Mouse (Mus musculus) liver, embryonic 13.5 days (tissue): ENCODE data around the gene Arcn1. TPM values are rescaled to one million over a fixed set of nuclear protein-coding genes. Genes with fewer than 3 reads are reported as not detected.

ENCODE experiments used
- ATAC-seq: fragments of 200-750 bp; cut with Nextera tagmentation; 2 replicates; pipeline ENCODE4 v1.8.0; 2017; ENCODE audit warnings: low read depth, mild to moderate bottlenecking, moderate number of reproducible peaks, moderate library complexity
- DNase-seq: peaks from one replicate; pipeline ENCODE4 v3.0.0; 2022
- H3K27ac ChIP-seq: fragments of 300-500 bp; sonication (generic); 2 replicates; pipeline ENCODE4 v1.5.1; 2015; ENCODE audit warnings: moderate library complexity, mild to moderate bottlenecking, inconsistent platforms
- H3K27me3 ChIP-seq: fragments of 300-500 bp; sonication (generic); 2 replicates; pipeline ENCODE4 v1.6.1; 2015; ENCODE audit warnings: mild to moderate bottlenecking, inconsistent platforms
- H3K36me3 ChIP-seq: fragments of 300-500 bp; sonication (generic); 2 replicates; pipeline ENCODE4 v1.6.1; 2015; ENCODE audit warnings: mild to moderate bottlenecking, inconsistent platforms
- H3K4me1 ChIP-seq: fragments of 300-500 bp; sonication (generic); replicated peaks from 2 replicates; pipeline ENCODE4 v1.6.1; 2015; ENCODE audit warnings: inconsistent platforms
- H3K4me2 ChIP-seq: fragments of 300-500 bp; sonication (generic); 2 replicates; pipeline ENCODE4 v1.6.1; 2015; ENCODE audit warnings: inconsistent platforms, mild to moderate bottlenecking, moderate library complexity
- H3K4me3 ChIP-seq: fragments of 300-500 bp; sonication (generic); replicated peaks from 2 replicates; pipeline ENCODE4 v1.5.1; 2015; ENCODE audit warnings: mild to moderate bottlenecking, inconsistent platforms
- H3K9ac ChIP-seq: fragments of 300-500 bp; sonication (generic); 2 replicates; pipeline ENCODE4 v1.6.1; 2015; ENCODE audit warnings: mild to moderate bottlenecking, inconsistent platforms
- H3K9me3 ChIP-seq: fragments of 300-500 bp; sonication (generic); replicated peaks from 2 replicates; pipeline ENCODE4 v1.6.1; 2016; ENCODE audit warnings: inconsistent platforms
- WGBS: fragments of 180-500 bp; shearing (Covaris S2); methylation state at CpG from one replicate; pipeline ENCODE4 v1.1.7; 2015; ENCODE audit not compliant: insufficient replicate concordance; 5-methylcytosine and 5-hydroxymethylcytosine counted together
- polyA plus RNA-seq: library from polyadenylated mRNA; unstranded; fragments of >200 nt; fragmentation: Nextera tagmentation; extraction: Ambion mirVana; gene quantifications from 2 replicates; pipeline ENCODE4 v1.2.1, GENCODE M21; 2015

Gene Arcn1
- polyA plus RNA-seq, 1 experiment from 2014 or later, result 87.3 TPM

GRCm38 (mm10) chr9:44718937-44719631, 48.6 kb downstream of the Arcn1 start:
- Histone ChIP-seq H3K36me3 (peaks cover 8% of the 10 kb centered on the region; the same call in 1 of the 2 replicates), H3K9ac (no peak overlapping the region), H3K4me2 (no peak overlapping the region), H3K27me3 (peaks cover 14% of the 10 kb centered on the region), H3K4me1 (peaks cover 53% of the 10 kb centered on the region), H3K27ac (no peak overlapping the region), H3K4me3 (no peak overlapping the region), H3K9me3 (no peaks in the 10 kb centered on the region)
- DNase-seq (no peak), ATAC-seq (no peak)
- WGBS, result 62% methylated on average over 12 of the region's 12 CpGs

- ATAC-seq, result no peak
- Histone ChIP-seq H3K36me3 (peaks cover 8% of the 10 kb centered on the region; the same call in 1 of the 2 replicates), H3K4me1 (peaks cover 56% of the 10 kb centered on the region), H3K9me3 (no peaks in the 10 kb centered on the region), H3K27me3 (peaks cover 14% of the 10 kb centered on the region), H3K9ac (no peak overlapping the region), H3K4me3 (no peak overlapping the region), H3K27ac (no peak overlapping the region), H3K4me2 (no peak overlapping the region)
- 71% methylated on average over 10 of the region's 10 CpGs for WGBS
- no peak for DNase-seq
Observed at GRCm38 (mm10) chr9:44717822-44718242, 49.8 kb downstream of the Arcn1 start.

GRCm38 (mm10) chr9:44716997-44717821, 50.4 kb downstream of the Arcn1 start:
- Histone ChIP-seq H3K27ac (no peak overlapping the region), H3K4me2 (no peak overlapping the region), H3K4me3 (no peak overlapping the region), H3K27me3 (peaks cover 14% of the 10 kb centered on the region), H3K9me3 (no peaks in the 10 kb centered on the region), H3K9ac (no peak overlapping the region), H3K4me1 (peaks cover 62% of the 10 kb centered on the region), H3K36me3 (peaks cover 8% of the 10 kb centered on the region; the same call in 1 of the 2 replicates)
- DNase-seq (no peak), ATAC-seq (no peak)
- WGBS, result 43% methylated on average over 6 of the region's 6 CpGs

- H3K27ac ChIP-seq, result no peak overlapping the region
- H3K9me3 ChIP-seq, result no peaks in the 10 kb centered on the region
- peaks cover 8% of the 10 kb centered on the region; the same call in 1 of the 2 replicates for H3K36me3 ChIP-seq
- WGBS, result 87% methylated on average over 29 of the region's 29 CpGs
- peaks cover 49% of the 10 kb centered on the region for H3K4me1 ChIP-seq
- 0 out of 2 replicates have a peak, but pooled peaks cover 3% of the 10 kb centered on the region for H3K27me3 ChIP-seq
- H3K4me2 ChIP-seq, result no peak overlapping the region
- DNase-seq (no peak), ATAC-seq (no peak)
- no peak overlapping the region for H3K9ac ChIP-seq
- no peak overlapping the region for H3K4me3 ChIP-seq
Observed at GRCm38 (mm10) chr9:44715705-44716362, 51.8 kb downstream of the Arcn1 start.

- peaks cover 42% of the 10 kb centered on the region for H3K4me1 ChIP-seq
- H3K9me3 ChIP-seq, result no peaks in the 10 kb centered on the region
- H3K36me3 ChIP-seq, result peaks cover 8% of the 10 kb centered on the region; the same call in 1 of the 2 replicates
- H3K4me2 ChIP-seq, result no peak overlapping the region
- 84% methylated on average over 17 of the region's 17 CpGs for WGBS
- DNase-seq (no peak), ATAC-seq (no peak)
- no peak overlapping the region for H3K4me3 ChIP-seq
- no peak overlapping the region for H3K9ac ChIP-seq
- H3K27me3 ChIP-seq, result 0 out of 2 replicates have a peak, but pooled peaks cover 3% of the 10 kb centered on the region
- H3K27ac ChIP-seq, result no peak overlapping the region
Observed at GRCm38 (mm10) chr9:44715109-44715508, 52.5 kb downstream of the Arcn1 start.

GRCm38 (mm10) chr9:44713574-44713973, 54.1 kb downstream of the Arcn1 start:
- no peak for ATAC-seq
- 45% methylated on average over 2 of the region's 2 CpGs for WGBS
- H3K9ac ChIP-seq, result no peak overlapping the region

GRCm38 (mm10) chr9:44713080-44713479, 54.6 kb downstream of the Arcn1 start:
- Histone ChIP-seq H3K36me3 (peaks cover 8% of the 10 kb centered on the region; the same call in 1 of the 2 replicates), H3K4me3 (no peak overlapping the region), H3K4me2 (no peak overlapping the region), H3K9me3 (no peaks in the 10 kb centered on the region), H3K4me1 (peaks cover 37% of the 10 kb centered on the region), H3K27me3 (peaks cover 7% of the 10 kb centered on the region; the same call in 1 of the 2 replicates), H3K27ac (no peak overlapping the region), H3K9ac (no peak overlapping the region)
- ATAC-seq (0 out of 2 replicates have a peak, but pooled peaks have one; percentile 30), DNase-seq (no peak)
- 52% methylated on average over 6 of the region's 6 CpGs for WGBS

More at GRCm38 (mm10) chr9:44713574-44713973, 54.1 kb downstream of the Arcn1 start:
- Histone ChIP-seq H3K4me3 (no peak overlapping the region), H3K9me3 (no peaks in the 10 kb centered on the region), H3K36me3 (peaks cover 8% of the 10 kb centered on the region; the same call in 1 of the 2 replicates), H3K4me2 (no peak overlapping the region), H3K27me3 (0 out of 2 replicates have a peak, but pooled peaks cover 3% of the 10 kb centered on the region), H3K27ac (no peak overlapping the region), H3K4me1 (peaks cover 36% of the 10 kb centered on the region)
- DNase-seq, result no peak

GRCm38 (mm10) chr9:44711602-44712001, 56.0 kb downstream of the Arcn1 start:
- H3K4me3 ChIP-seq, result no peak overlapping the region
- peaks cover 8% of the 10 kb centered on the region; the same call in 1 of the 2 replicates for H3K36me3 ChIP-seq
- H3K9me3 ChIP-seq, result no peaks in the 10 kb centered on the region
- DNase-seq (no peak), ATAC-seq (no peak)
- H3K27ac ChIP-seq, result no peak overlapping the region
- no peak overlapping the region for H3K9ac ChIP-seq
- 66% methylated on average over 17 of the region's 17 CpGs for WGBS
- H3K4me2 ChIP-seq, result no peak overlapping the region
- H3K27me3 ChIP-seq, result peaks cover 10% of the 10 kb centered on the region
- peaks cover 29% of the 10 kb centered on the region for H3K4me1 ChIP-seq

- Histone ChIP-seq H3K27ac (no peak overlapping the region), H3K4me3 (no peak overlapping the region), H3K9ac (no peak overlapping the region), H3K27me3 (peaks cover 9% of the 10 kb centered on the region), H3K36me3 (peaks cover 3% of the 10 kb centered on the region; the same call in 1 of the 2 replicates), H3K9me3 (no peaks in the 10 kb centered on the region), H3K4me1 (peaks cover 28% of the 10 kb centered on the region), H3K4me2 (no peak overlapping the region)
- DNase-seq (no peak), ATAC-seq (no peak)
- 61% methylated on average over 5 of the region's 5 CpGs for WGBS
Observed at GRCm38 (mm10) chr9:44710213-44710612, 57.4 kb downstream of the Arcn1 start.

- DNase-seq (no peak), ATAC-seq (no peak)
- Histone ChIP-seq H3K9ac (no peak overlapping the region), H3K4me2 (no peak overlapping the region), H3K4me1 (peaks cover 28% of the 10 kb centered on the region), H3K36me3 (no peaks in the 10 kb centered on the region), H3K9me3 (no peaks in the 10 kb centered on the region), H3K4me3 (no peak overlapping the region), H3K27ac (no peak overlapping the region), H3K27me3 (peaks cover 7% of the 10 kb centered on the region)
- WGBS, result 48% methylated on average over 2 of the region's 2 CpGs
Observed at GRCm38 (mm10) chr9:44709600-44709999, 58.0 kb downstream of the Arcn1 start.

GRCm38 (mm10) chr9:44708925-44709324, 58.7 kb downstream of the Arcn1 start:
- H3K36me3 ChIP-seq, result no peaks in the 10 kb centered on the region
- DNase-seq (no peak), ATAC-seq (no peak)
- WGBS, result 45% methylated on average over 6 of the region's 6 CpGs
- H3K27me3 ChIP-seq, result peaks cover 7% of the 10 kb centered on the region
- no peaks in the 10 kb centered on the region for H3K9me3 ChIP-seq
- peaks cover 28% of the 10 kb centered on the region for H3K4me1 ChIP-seq
- no peak overlapping the region for H3K27ac ChIP-seq
- H3K4me3 ChIP-seq, result peak overlapping the region; percentile 40; the same call in 1 of the 2 replicates
- H3K9ac ChIP-seq, result no peak overlapping the region
- peak overlapping the region; percentile 65 for H3K4me2 ChIP-seq
